Mouse (Mus musculus) embryo, embryonic 11 days (tissue): ENCODE results near the gene Pim1.

Source experiments
- DNase-seq: peaks from one replicate; pipeline ENCODE4 v3.0.0-alpha.2; 2015

Pim1 gene

GRCm38 (mm10) chr17:29467030-29467429 is 23.5 kb upstream of the Pim1 start:
- peak; percentile 44 for DNase-seq

GRCm38 (mm10) chr17:29473466-29473865 is 17.1 kb upstream of the Pim1 start:
- DNase-seq = no peak

GRCm38 (mm10) chr17:29474036-29474435 is 16.5 kb upstream of the Pim1 start:
- DNase-seq = no peak

DNA sequence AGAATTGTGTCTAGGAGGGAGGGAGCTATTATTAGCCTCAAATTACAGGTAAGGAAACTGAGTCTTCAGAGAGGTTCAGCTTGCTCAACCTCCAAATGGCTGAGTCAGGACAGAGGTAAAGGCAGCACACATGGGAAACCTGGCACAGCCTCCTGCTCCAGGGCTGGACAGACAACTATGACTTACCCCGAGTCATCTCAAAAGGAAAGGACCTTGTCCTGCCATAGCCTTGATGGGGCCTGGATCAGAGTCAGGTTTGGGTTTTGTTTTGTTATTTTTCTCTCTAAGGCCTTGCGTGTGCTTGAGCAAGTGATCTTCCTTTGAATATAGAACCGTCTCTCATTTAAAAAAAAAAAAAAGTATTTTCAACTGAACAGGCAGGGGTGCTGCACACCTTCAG is 15.4 kb upstream of the Pim1 start:
- DNase-seq = no peak

GRCm38 (mm10) chr17:29476461-29476860 is 14.1 kb upstream of the Pim1 start:
- DNase-seq = no peak

DNA sequence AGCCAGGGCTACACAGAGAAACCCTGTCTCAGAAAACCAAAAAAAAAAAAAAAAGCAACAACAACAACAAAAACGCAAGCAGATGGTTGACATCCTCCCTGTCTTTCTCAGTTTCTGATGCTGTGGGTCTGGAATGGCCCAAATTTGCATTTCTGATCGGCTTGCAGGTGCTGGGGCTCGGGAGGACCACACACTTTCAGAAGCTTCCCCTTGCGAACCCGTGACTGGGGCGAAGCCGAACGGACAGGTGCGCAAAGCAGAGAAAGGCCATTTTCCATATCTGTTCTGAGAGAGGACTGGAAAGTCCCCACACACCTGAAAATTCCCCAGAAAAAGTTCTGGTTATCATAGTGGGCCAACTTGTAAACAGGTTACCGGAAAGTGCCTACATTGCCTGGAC is 13.2 kb upstream of the Pim1 start:
- no peak for DNase-seq

GRCm38 (mm10) chr17:29478271-29478670 is 12.3 kb upstream of the Pim1 start:
- no peak for DNase-seq

DNA sequence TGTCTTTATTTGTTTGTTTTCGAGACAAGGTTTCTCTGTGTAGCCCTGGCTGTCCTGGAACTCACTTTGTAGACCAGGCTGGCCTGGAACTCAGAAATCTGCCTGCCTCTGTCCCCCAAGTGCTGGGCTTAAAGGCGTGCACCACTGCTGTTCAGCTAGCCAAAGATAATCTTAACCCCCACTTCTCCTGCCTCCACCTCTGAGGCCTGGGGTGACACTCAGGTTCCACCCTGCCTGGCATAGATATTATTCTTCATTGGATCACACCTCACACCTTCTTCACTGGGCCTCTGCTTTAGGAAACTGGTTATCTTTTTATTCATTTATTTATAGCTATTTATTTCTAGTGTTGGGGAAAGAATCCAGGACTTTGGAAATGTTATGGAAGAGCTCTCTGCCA is 10.3 kb upstream of the Pim1 start:
- DNase-seq = no peak

- DNase-seq = no peak
Measured at GRCm38 (mm10) chr17:29482632-29483031, 7.9 kb upstream of the Pim1 start.

GRCm38 (mm10) chr17:29483282-29483681 is 7.3 kb upstream of the Pim1 start:
- DNase-seq = no peak

GRCm38 (mm10) chr17:29484431-29484830 is 6.1 kb upstream of the Pim1 start:
- no peak for DNase-seq

DNA sequence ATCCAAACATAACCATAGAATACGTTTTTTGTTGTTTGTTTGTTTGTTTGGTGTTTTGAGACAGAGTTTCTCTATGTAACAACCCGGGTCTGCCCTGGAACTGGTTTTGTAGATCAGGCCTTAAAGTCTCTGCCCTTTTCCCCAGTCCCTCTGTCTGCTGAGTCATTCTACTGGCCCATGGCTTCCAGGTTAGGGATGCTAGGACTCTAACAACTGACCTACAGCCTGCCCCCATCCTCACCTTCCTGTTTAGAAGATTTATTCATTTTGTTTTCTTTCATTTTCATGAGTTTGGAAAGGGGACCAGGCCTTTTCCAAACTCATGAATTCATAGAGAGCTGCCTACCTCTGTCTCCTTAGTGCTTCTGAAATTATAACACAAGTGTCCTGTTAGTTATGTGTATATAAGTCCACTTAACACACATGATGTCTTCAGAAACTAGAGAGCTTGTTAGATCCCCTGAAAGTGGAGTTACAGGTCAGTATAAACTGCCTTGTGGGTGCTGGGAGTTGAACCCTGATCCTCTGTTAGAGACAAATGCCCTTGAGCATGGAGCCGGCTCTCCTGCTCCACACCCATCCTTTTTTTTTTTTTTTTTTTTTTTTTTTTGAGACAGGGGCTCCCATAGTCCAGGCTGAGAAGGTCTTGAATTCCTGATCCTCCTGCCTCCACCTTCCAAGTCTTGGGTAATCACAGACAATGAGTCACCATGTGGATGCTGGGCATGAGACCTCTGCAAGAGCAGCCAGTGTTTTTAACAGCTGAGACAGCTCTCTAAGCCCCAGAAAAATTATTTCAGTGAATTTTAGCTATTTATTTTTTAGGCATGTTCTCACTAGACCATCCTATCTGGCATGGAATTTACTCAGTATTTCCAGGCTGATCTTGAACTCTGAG is 5.0 kb upstream of the Pim1 start:
- no peak for DNase-seq

DNA sequence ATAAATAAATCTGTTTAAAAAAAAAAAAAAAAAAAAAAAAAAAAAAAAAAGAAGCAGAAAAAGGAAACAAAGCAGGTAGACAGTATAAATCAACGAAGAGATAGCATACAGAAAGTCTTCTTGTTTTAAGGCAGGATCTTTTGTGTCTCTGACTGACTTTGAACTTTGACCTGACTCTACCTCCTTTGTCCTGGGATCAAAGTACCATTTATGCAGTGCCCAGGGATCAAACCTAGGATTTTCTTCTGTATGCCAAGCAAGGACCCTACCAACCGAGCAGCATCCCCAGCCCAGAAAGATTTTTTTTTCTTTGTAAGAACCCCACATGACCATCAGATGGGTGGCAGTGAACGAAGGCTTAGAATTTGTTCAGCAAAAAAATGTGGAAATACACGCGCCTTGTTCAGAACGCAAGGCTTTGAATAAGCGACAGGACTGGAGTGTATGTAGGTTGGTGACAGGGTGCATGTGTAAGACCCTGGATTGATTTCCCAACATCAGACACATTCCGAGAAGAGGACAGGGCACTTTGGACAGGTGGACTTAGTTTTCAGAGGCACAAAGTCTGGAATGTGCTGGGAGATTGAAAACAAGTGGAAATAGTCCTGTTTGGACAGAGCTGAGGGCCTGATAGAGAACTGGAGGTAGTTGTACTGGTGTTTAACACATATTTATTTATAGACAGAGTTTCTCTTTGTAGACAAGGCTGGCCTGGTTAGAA is 2.1 kb upstream of the Pim1 start:
- DNase-seq = no peak

DNA sequence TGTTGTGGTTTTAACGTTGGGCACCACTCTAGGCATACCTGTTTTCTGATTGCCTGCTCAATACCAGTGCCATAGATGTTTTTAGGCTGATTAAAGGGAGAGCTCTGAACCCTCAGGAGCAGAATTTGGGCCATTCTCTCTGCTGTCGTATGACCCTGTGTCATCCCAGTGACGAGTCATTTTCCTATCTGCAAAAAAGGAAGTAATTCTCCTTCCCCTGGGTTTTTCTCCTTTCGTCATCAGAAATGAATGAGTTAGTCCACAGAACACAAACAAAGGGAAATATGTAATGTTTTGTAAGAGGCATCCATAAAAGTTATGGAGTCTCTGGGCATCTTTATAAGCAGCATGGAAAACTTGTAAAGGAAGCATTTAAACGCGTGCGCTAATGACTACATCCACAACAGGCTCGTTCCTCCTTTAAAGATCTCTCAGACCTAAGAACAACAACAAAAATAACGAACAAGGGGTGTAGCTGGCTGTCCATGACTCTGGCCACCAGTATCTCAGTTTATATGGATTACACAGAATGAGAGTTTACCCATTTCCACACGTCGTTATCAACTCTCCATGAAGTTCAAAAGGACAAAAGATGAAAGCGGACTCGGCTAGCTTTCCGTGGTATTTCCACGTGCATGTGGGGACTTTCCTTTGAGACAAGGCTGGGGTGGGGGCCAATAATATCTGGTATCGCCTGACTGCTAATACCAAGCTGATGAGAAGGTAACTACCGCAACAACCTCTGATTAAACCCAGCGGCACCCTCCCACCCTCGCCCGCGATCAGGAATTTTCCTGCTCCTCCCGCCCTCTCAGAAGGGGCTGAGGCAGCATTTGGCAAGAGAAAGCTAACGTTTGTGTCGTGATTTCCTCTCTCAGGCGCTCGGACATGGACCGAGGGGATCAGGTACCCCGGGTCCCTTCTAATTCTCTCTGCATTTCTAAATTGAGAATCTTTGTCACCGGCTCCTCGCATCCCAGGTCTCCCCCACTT is 1.3 kb upstream of the Pim1 start:
- peak; percentile 75 for DNase-seq

DNA sequence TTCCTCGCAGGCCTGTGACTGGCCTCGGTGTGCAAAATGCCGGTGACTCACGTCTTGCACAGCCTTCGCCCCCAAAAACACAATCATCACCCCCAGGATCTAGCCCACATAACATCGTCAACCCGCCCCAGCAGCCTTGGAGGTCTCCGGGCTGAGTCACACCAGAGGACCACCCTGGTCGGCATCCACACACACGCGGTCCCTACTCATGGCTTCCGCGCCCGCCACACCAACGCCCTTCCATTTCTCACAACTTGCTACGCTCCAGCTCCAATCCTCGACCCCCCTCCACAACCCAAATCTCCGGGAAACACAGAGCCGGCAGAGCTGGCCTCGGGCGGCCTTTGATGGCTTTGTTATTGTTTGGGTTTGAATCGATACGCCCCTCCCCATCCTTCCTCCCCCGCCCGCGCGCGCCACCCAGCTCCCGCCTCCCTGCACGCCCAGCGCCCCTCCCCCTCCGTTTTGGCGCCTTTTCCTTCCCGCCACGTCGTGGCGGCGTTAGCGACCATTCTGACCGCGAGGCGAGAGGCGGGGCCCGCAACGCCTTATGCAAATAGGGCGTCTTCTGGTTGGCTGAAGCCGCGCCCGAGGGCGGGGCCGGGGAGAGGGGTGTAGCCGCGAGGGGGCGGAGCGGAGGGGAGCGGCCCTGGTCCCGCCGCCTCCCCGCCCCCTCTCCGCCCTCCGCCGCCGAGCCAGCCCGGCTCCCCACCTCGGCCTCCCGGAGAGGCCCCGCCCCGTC is 411 bp upstream of the Pim1 start:
- peak; percentile 100 for DNase-seq

- DNase-seq = peak; percentile 66
Measured at GRCm38 (mm10) chr17:29491591-29492268, 1.2 kb downstream of the Pim1 start.

DNA sequence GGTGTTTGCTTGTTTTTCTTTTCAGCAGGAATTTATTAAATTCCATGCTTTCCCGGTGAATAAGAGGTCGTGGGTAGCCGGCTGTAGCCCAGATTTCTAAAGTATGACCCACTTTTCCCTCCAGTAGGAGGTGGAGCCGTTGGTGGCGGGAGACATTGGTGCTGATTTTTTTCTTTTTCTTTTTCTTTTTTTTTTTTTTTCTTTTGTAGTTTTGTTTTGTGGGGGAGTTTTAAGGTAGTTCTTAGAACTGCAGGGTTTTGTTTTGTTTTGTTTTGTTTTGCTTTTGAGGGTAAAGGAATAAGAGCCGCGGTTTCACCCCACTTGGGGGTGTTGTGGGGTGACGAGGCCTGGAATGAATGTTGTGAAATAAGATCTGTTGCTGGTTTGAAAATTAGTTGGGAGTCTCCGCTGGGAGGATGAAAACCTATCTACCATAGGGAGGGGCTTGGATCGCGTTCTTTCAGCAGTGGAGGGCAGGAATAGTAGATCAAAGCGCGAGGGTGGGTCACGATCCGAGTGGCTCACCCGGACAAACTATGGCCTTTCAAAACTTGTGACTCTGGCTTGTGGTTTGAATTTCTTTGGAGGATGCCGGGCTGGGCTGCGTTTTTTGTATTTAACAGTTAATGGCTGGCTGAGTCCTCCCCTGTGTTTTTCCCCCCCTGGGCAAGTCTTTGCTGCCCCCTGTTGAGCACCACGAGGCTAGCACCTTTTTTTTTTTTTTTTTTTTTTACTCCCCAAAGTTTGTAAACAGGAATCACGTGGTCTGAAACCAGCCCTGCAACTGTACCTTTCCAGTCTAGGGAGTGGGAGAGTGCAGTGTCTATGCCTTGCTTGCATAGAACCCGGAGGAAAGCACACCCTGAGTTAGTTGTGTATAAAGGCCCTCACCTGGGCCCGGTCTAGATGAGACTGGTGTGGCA is 2.0 kb downstream of the Pim1 start:
- DNase-seq = peak; percentile 79

- no peak for DNase-seq
Measured at GRCm38 (mm10) chr17:29493461-29493980, 3.0 kb downstream of the Pim1 start.

GRCm38 (mm10) chr17:29494062-29494731 is 3.6 kb downstream of the Pim1 start:
- DNase-seq = no peak

DNA sequence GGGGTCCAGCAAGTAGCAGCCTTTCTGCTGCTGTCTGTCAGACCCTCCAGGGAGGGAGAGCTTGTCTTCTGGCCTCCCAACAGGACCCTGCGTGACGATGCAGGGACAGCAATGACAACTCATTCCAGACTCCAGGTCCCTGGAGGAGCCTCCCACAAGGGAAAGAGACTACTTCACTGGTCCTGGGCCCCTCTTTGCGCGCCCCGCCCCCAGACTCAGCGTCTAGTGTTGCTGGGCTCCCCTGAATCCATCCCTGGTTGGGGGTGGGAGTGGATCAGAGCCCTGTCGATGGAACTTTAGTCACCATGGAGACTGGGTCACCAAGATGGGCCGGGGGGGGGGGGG is 4.2 kb downstream of the Pim1 start:
- no peak for DNase-seq
